Mouse (Mus musculus) E14TG2a.4 (cell line): ENCODE data around the gene Nat10.

ENCODE experiments used
- CTCF ChIP-seq: conservative IDR thresholded peaks from 2 replicates; pipeline ENCODE4 v1.5.1; 2014; ENCODE audit warnings: low read length
- NANOG ChIP-seq: IDR thresholded peaks from 2 replicates; pipeline ENCODE4 v1.6.1; 2014; ENCODE audit warnings: borderline replicate concordance, low read length, mixed read lengths
- POU5F1 ChIP-seq: IDR thresholded peaks from 2 replicates; pipeline ENCODE4 v1.6.1; 2014; ENCODE audit warnings: low read length, borderline replicate concordance

GRCm38 (mm10) chr2:103676808-103677207 lies 84.3 kb downstream of the Nat10 start:
- TF ChIP-seq CTCF, result no peak
- TF ChIP-seq NANOG, result no peak
- TF ChIP-seq POU5F1, result no peak
